Comparison of ENCODE assay signal across 9 mouse cellular contexts in the genomic region with DNA sequence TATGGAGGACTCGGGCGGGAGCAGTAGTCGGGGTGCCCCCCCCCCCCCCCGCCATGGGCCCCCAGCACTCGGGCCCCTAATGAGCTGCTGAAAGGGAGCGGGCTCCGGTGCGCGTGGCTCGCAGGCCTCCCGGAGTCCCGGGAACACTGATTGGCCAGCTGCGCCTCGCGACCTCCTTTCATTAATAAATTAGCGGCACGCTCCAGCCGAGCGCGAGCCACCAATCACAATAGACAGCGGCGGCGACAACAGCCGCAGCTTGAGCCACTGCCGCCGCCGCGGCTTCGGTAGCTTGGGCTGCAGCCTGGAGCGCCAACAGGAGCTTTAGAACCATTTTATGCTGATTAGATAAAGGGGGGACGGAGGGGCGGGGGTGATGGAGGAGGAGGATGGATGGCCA. TPM values are rescaled to one million over a fixed set of nuclear protein-coding genes. Genes with fewer than 3 reads are reported as not detected.
DNase-seq lines count a peak whose midpoint lies in the region; ATAC-seq and TF ChIP-seq lines count a peak whose summit lies in the region.
"Had no signal": no experiment of that assay in that cellular context is flagged by ENCODE, and none has a peak within 500 bp of the region (broad histone marks: within the 10 kb centered on the region; RNA-seq: fewer than 3 reads in every experiment).

No protein-coding gene starts in this region.

- ATAC-seq in forebrain, embryonic 13.5 days = peak; percentile 81
- no peak for ATAC-seq in intestine, postnatal 0 days
- no peak for ATAC-seq in stomach, postnatal 0 days (ENCODE audit: low FRiP score, low TSS enrichment)

- no peaks in the 10 kb centered on the region for H3K9me3 ChIP-seq in forebrain, embryonic 13.5 days (replicated peaks)
- H3K9me3 ChIP-seq in intestine, postnatal 0 days (ENCODE audit: control insufficient read depth) = no peaks in the 10 kb centered on the region
- H3K9me3 ChIP-seq in stomach, postnatal 0 days (ENCODE audit: control insufficient read depth, low read length) = no peaks in the 10 kb centered on the region

- 0 out of 2 replicates have a peak, but pooled peaks cover 4% of the 10 kb centered on the region for H3K36me3 ChIP-seq in forebrain, embryonic 13.5 days (ENCODE audit: poor library complexity, severe bottlenecking)
- no peaks in the 10 kb centered on the region for H3K36me3 ChIP-seq in intestine, postnatal 0 days (ENCODE audit: control insufficient read depth, insufficient read depth)
- H3K36me3 ChIP-seq in stomach, postnatal 0 days (ENCODE audit: control insufficient read depth, insufficient read depth, low read length) = no peaks in the 10 kb centered on the region

- no peak for TF ChIP-seq CTCF in intestine, postnatal 0 days (IDR thresholded peaks at IDR 0.05; ENCODE audit: low read depth)
- no peak for TF ChIP-seq CTCF in stomach, postnatal 0 days (IDR thresholded peaks at IDR 0.05; ENCODE audit: low read depth)

- DNase-seq in adrenal gland, adult 2 months = peak; percentile 48
- DNase-seq in adrenal gland, adult 18-20 months (ENCODE audit: low spot score in 2 of 2) = no peak
- DNase-seq in MEL-GATA-1-ER (ENCODE audit: extremely low read depth, low read depth) = peak; percentile 33
- DNase-seq in lung, postnatal 36 days = peak; percentile 19
- DNase-seq in stomach, postnatal 0 days (ENCODE audit: low spot score) = peak; percentile 28
- DNase-seq in urinary bladder, postnatal 14 days (ENCODE audit: low spot score) = no peak

- H3K27ac ChIP-seq in forebrain, embryonic 13.5 days = peak overlapping the region; percentile 98
- no peak overlapping the region for H3K27ac ChIP-seq in intestine, postnatal 0 days (ENCODE audit: low read depth, low read length)
- H3K27ac ChIP-seq in stomach, postnatal 0 days (replicated peaks) = no peak overlapping the region

- peak overlapping the region; percentile 65 for H3K4me2 ChIP-seq in forebrain, embryonic 13.5 days
- H3K4me2 ChIP-seq in intestine, postnatal 0 days (replicated peaks; ENCODE audit: low read depth) = peak overlapping the region; percentile 78
- peak overlapping the region; percentile 70 for H3K4me2 ChIP-seq in stomach, postnatal 0 days (replicated peaks; ENCODE audit: low read depth)

- H3K27me3 ChIP-seq in forebrain, embryonic 13.5 days = peaks cover 83% of the 10 kb centered on the region
- H3K27me3 ChIP-seq in intestine, postnatal 0 days (replicated peaks; ENCODE audit: control insufficient read depth, insufficient read depth, low read length) = peaks cover 93% of the 10 kb centered on the region
- peaks cover 33% of the 10 kb centered on the region for H3K27me3 ChIP-seq in stomach, postnatal 0 days (ENCODE audit: control insufficient read depth, insufficient read depth, low read length)

- under 1% methylated on average over 30 of the region's 32 CpGs for WGBS in forebrain, embryonic 13.5 days
- under 1% methylated on average over 31 of the region's 32 CpGs for WGBS in intestine, postnatal 0 days
- WGBS in stomach, postnatal 0 days = 2% methylated on average over 30 of the region's 32 CpGs

- TF ChIP-seq EP300 in stomach, postnatal 0 days (optimal IDR thresholded peaks at IDR 0.05) = no peak

- peaks cover 54% of the 10 kb centered on the region for H3K4me1 ChIP-seq in forebrain, embryonic 13.5 days
- peaks cover 8% of the 10 kb centered on the region; the same call in 1 of the 2 replicates for H3K4me1 ChIP-seq in intestine, postnatal 0 days (replicated peaks; ENCODE audit: control insufficient read depth, insufficient read depth, low read length)
- H3K4me1 ChIP-seq in stomach, postnatal 0 days (replicated peaks; ENCODE audit: control insufficient read depth, insufficient read depth) = 0 out of 2 replicates have a peak, but pooled peaks cover 6% of the 10 kb centered on the region

- peak overlapping the region; percentile 52 for H3K4me3 ChIP-seq in forebrain, embryonic 13.5 days
- H3K4me3 ChIP-seq in intestine, postnatal 0 days (ENCODE audit: low read depth, low read length) = peak overlapping the region; percentile 46
- peak overlapping the region; percentile 43 for H3K4me3 ChIP-seq in stomach, postnatal 0 days (ENCODE audit: low read depth, low read length)

- peak overlapping the region; percentile 92 for H3K9ac ChIP-seq in forebrain, embryonic 13.5 days
- no peak overlapping the region for H3K9ac ChIP-seq in intestine, postnatal 0 days (ENCODE audit: low read depth, low read length)
- no peak overlapping the region for H3K9ac ChIP-seq in stomach, postnatal 0 days (ENCODE audit: low read length)

RNA-seq across cellular contexts. Expression of a gene that starts 0.4 kb away (rescaled TPM):
- not detected for total RNA-seq in adrenal gland, adult 2 months (2021)
- not detected in 2 replicates for polyA plus RNA-seq in adrenal gland, adult 2 months (2012; rRNA removed)
- not detected for total RNA-seq in adrenal gland, adult 18-20 months (2021)
- polyA plus RNA-seq in forebrain, embryonic 13.5 days (2015; fragmentation: Nextera tagmentation; extraction: Ambion mirVana) = 122 and 153 TPM in 2 replicates
- not detected in 2 replicates for polyA plus RNA-seq in intestine, postnatal 0 days (2015; fragmentation: Nextera tagmentation; extraction: Ambion mirVana)
- not detected in 2 replicates for polyA plus RNA-seq in stomach, postnatal 0 days (2015; fragmentation: Nextera tagmentation; extraction: Ambion mirVana)
- total RNA-seq: heart, adult 18-20 months had no signal

Comparison
In these comparisons a context has a peak if more than half of its experiments do, and no peak if none do; other contexts are left out.
1. DNase-seq: peak in adrenal gland, adult 2 months (single experiment), MEL-GATA-1-ER (single experiment), lung, postnatal 36 days (single experiment) and stomach, postnatal 0 days (single experiment); none in adrenal gland, adult 18-20 months (0 of 2) and urinary bladder, postnatal 14 days (single experiment).
2. RNA of a gene that starts 0.4 kb away (polyA plus RNA-seq): 122 to 153 TPM in forebrain, embryonic 13.5 days; not detected in adrenal gland, adult 2 months, not detected in intestine, postnatal 0 days and not detected in stomach, postnatal 0 days; every median in the first group is over 100 times any median in the second.
3. Peak in every context shown above with its lines, with median percentiles within 50 percentile points of each other: H3K4me2 ChIP-seq and H3K4me3 ChIP-seq.